Mouse (Mus musculus): Measurements from ENCODE around the gene Clmp.

DNA sequence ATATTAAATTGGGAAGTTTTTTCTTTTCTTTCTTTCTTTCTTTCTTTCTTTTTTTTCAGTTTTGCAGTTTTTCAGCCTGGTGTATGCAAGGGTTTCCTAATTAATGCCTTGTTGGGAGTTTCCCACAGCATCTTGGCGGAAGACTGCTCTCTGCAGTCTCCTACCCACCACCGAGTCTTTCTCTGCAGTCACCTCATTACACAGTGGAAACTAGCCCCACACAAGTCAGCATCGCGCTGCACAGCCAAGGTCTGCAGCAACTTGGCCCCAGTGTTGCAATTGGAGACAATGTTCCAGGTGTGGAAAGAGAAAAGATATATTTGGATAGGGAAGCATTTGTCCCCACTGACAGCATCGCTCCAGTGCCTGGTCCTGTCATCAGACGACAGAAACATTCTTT, 35.8 kb upstream of the Clmp start:
- TF ChIP-seq CTCF (IDR thresholded peaks at IDR 0.05; ENCODE audit: control insufficient read depth, insufficient read depth, insufficient replicate concordance, low read depth, low read length) (no peak), POLR2A (IDR thresholded peaks at IDR 0.05; ENCODE audit: control insufficient read depth, low read depth, low read length) (no peak)
